Comparison of ENCODE assay signal across 9 mouse cellular contexts in the genomic region with DNA sequence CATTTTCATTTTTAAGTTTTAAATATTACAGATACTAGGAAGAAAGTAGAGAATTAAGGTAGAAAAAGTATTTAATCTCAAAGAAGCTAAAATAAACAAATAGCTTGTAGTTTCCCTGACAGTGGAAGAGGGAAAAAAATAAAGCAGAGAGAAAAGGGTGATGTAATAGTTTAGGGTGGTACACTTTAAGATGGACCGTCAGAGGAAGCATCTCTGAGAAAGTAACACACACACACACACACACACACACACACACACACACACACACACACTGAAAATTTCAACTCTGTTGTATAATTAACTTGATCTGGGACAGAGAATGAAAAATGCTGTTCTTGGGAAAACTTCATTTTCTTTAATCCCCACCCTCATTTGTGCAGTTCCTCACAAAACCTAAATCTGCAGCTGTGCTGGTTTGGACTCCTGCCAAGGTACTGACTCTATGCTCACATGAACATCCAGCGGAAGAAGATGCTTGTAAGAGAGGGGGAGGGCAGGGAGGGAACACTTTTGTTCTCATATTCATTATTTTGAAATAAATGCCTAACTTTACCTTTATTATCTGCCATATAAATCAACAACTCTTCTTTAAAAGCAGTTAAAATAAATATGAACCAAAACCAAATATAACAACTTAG. TPM values are rescaled to one million over a fixed set of nuclear protein-coding genes. Genes with fewer than 3 reads are reported as not detected.
DNase-seq lines count a peak whose midpoint lies in the region; ATAC-seq and TF ChIP-seq lines count a peak whose summit lies in the region.
"Had no signal": no experiment of that assay in that cellular context is flagged by ENCODE, and none has a peak within 500 bp of the region (broad histone marks: within the 10 kb centered on the region; RNA-seq: fewer than 3 reads in every experiment).

No protein-coding gene starts in this region.

- POLR2A ChIA-PET in Patski (lab: Charles Lee) = interaction anchor here (0.7 kb wide), 1 partner anchor 21 kb away, joined by 4 read pairs; no protein-coding TSS in a partner anchor

- no peak overlapping the region; the same call in 1 of the 2 replicates for H3K4me2 ChIP-seq in limb, embryonic 13.5 days (replicated peaks)
- no peak overlapping the region for H3K4me2 ChIP-seq in intestine, embryonic 16.5 days (ENCODE audit: low read depth, low read length)

- in situ Hi-C loops in Patski (cut with MboI; ENCODE audit: low pct_unique_long_range_greater_than_20kb) = no loop called here

- no peaks in the 10 kb centered on the region for H3K9me3 ChIP-seq in limb, embryonic 13.5 days
- H3K9me3 ChIP-seq in limb, embryonic 10.5 days (replicated peaks) = no peaks in the 10 kb centered on the region
- H3K9me3 ChIP-seq in intestine, embryonic 16.5 days (ENCODE audit: control insufficient read depth, low read length) = no peaks in the 10 kb centered on the region
- H3K9me3 ChIP-seq: megakaryocyte, embryonic 14.5 days had no signal

- no peak overlapping the region for H3K9ac ChIP-seq in limb, embryonic 13.5 days
- no peak overlapping the region for H3K9ac ChIP-seq in intestine, embryonic 16.5 days (ENCODE audit: low read depth, low read length)

- no peaks in the 10 kb centered on the region for H3K27me3 ChIP-seq in limb, embryonic 13.5 days
- no peaks in the 10 kb centered on the region for H3K27me3 ChIP-seq in limb, embryonic 10.5 days (ENCODE audit: low read depth, poor library complexity, severe bottlenecking)
- no peaks in the 10 kb centered on the region for H3K27me3 ChIP-seq in Patski
- no peaks in the 10 kb centered on the region for H3K27me3 ChIP-seq in intestine, embryonic 16.5 days (replicated peaks; ENCODE audit: control insufficient read depth, insufficient read depth, low read length)
- H3K27me3 ChIP-seq: megakaryocyte, embryonic 14.5 days had no signal

- ATAC-seq in limb, embryonic 13.5 days (ENCODE audit: low FRiP score, low read depth) = peak; percentile 79; the same call in 1 of the 2 replicates
- no peak for ATAC-seq in Patski
- peak; percentile 75 for ATAC-seq in intestine, embryonic 16.5 days

- TF ChIP-seq CTCF in Patski (IDR thresholded peaks at IDR 0.05) = no peak

- no peak overlapping the region for H3K27ac ChIP-seq in limb, embryonic 13.5 days
- H3K27ac ChIP-seq in limb, embryonic 10.5 days = no peak overlapping the region
- no peak overlapping the region for H3K27ac ChIP-seq in intestine, embryonic 16.5 days (ENCODE audit: low read length)

- CTCF ChIA-PET in Patski (lab: Charles Lee) = interaction anchor here (0.7 kb wide), 1 partner anchor 12 kb away, joined by 3 read pairs; no protein-coding TSS in a partner anchor

- peaks cover 7% of the 10 kb centered on the region; the same call in 1 of the 2 replicates for H3K36me3 ChIP-seq in limb, embryonic 13.5 days
- H3K36me3 ChIP-seq in limb, embryonic 10.5 days = peaks cover 12% of the 10 kb centered on the region; the same call in 1 of the 2 replicates
- H3K36me3 ChIP-seq in intestine, embryonic 16.5 days (ENCODE audit: control insufficient read depth, insufficient read depth, low read length) = no peaks in the 10 kb centered on the region

- no peak overlapping the region for H3K4me3 ChIP-seq in limb, embryonic 13.5 days
- no peak overlapping the region for H3K4me3 ChIP-seq in limb, embryonic 10.5 days
- no peak overlapping the region for H3K4me3 ChIP-seq in intestine, embryonic 16.5 days (ENCODE audit: low read length)
- H3K4me3 ChIP-seq: megakaryocyte, embryonic 14.5 days had no signal

- no peak for DNase-seq in limb, embryonic 10.5 days (ENCODE audit: low spot score)
- DNase-seq in Patski (ENCODE audit: low read depth, low spot score) = peak; percentile 68
- peak; percentile 55 to 63 for DNase-seq in frontal cortex, postnatal 36 days (ENCODE audit: low spot score in 2 of 2)
- DNase-seq in lung, postnatal 25 days (ENCODE audit: low spot score) = peak; percentile 71
- DNase-seq in spleen, postnatal 4 days (ENCODE audit: low spot score in 2 of 2) = peak; percentile 54 to 68
- DNase-seq in cerebellum, adult 11-12 months = no peak

- 6% methylated on average over 2 of the region's 2 CpGs for WGBS in limb, embryonic 13.5 days
- WGBS in limb, embryonic 10.5 days = 88% methylated on average over 2 of the region's 2 CpGs
- 23% methylated on average over 2 of the region's 2 CpGs for WGBS in intestine, embryonic 16.5 days

- peaks cover 21% of the 10 kb centered on the region for H3K4me1 ChIP-seq in limb, embryonic 13.5 days
- no peaks in the 10 kb centered on the region for H3K4me1 ChIP-seq in limb, embryonic 10.5 days
- H3K4me1 ChIP-seq in intestine, embryonic 16.5 days (ENCODE audit: control insufficient read depth, insufficient read depth, low read length) = no peaks in the 10 kb centered on the region

RNA-seq across cellular contexts. Expression of a gene that starts 13.0 kb away (rescaled TPM):
- 32.4 and 34.8 TPM in 2 replicates for polyA plus RNA-seq in limb, embryonic 13.5 days (2015; fragmentation: Nextera tagmentation; extraction: Ambion mirVana)
- polyA plus RNA-seq in limb, embryonic 10.5 days (2016; fragmentation: Nextera tagmentation; extraction: Ambion mirVana) = 22.7 and 31.0 TPM in 2 replicates
- polyA plus RNA-seq in Patski (2021) = 37.4 TPM
- polyA plus RNA-seq in intestine, embryonic 16.5 days (2015; fragmentation: Nextera tagmentation; extraction: Ambion mirVana) = 8.6 and 9.7 TPM in 2 replicates

RNA-seq across cellular contexts. Expression of a gene that starts 13.6 kb away (rescaled TPM):
- polyA plus RNA-seq in limb, embryonic 13.5 days (2015; fragmentation: Nextera tagmentation; extraction: Ambion mirVana) = 15.5 and 19.8 TPM in 2 replicates
- polyA plus RNA-seq in limb, embryonic 10.5 days (2016; fragmentation: Nextera tagmentation; extraction: Ambion mirVana) = 11.4 and 11.6 TPM in 2 replicates
- 25.1 TPM for polyA plus RNA-seq in Patski (2021)
- 30.3 and 33.3 TPM in 2 replicates for polyA plus RNA-seq in intestine, embryonic 16.5 days (2015; fragmentation: Nextera tagmentation; extraction: Ambion mirVana)

Comparison
In these comparisons a context has a peak if more than half of its experiments do, and no peak if none do; other contexts are left out.
1. DNase-seq: peak in Patski (single experiment), frontal cortex, postnatal 36 days (2 of 2), lung, postnatal 25 days (single experiment) and spleen, postnatal 4 days (2 of 2); none in limb, embryonic 10.5 days (single experiment) and cerebellum, adult 11-12 months (single experiment).